Mouse (Mus musculus): Measurements from ENCODE around the gene Stox2.

DNA sequence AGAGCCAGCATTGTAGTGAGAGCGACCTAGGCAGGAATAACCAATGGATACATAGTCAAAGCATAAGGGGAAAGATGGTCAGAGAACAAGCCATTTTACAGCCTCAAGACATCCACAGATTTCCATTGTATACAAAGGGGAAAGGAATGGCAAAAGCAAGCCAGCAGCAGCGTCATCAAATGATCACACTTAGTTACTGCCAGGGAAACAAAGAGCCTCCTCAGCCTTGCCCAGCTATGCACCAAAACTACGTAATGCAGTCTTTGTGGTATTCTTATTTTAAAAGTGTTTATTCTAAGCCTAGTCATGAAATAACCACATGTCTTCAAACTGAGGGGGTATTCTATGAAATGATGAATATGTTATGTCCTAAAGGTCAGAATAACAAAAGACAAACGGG, 201.0 kb downstream of the Stox2 start:
- no peak for TF ChIP-seq CTCF (IDR thresholded peaks at IDR 0.05; ENCODE audit: low read depth)
- no peak for TF ChIP-seq EP300 (IDR thresholded peaks at IDR 0.05; ENCODE audit: low read depth)
